Mouse (Mus musculus) layer of hippocampus, adult 11-12 months (tissue): ENCODE data around the gene Slc35b1.

Experiments
- DNase-seq: peaks from one replicate; pipeline ENCODE4 v3.0.0; 2022; ENCODE audit warnings: low spot score

Gene Slc35b1

DNA sequence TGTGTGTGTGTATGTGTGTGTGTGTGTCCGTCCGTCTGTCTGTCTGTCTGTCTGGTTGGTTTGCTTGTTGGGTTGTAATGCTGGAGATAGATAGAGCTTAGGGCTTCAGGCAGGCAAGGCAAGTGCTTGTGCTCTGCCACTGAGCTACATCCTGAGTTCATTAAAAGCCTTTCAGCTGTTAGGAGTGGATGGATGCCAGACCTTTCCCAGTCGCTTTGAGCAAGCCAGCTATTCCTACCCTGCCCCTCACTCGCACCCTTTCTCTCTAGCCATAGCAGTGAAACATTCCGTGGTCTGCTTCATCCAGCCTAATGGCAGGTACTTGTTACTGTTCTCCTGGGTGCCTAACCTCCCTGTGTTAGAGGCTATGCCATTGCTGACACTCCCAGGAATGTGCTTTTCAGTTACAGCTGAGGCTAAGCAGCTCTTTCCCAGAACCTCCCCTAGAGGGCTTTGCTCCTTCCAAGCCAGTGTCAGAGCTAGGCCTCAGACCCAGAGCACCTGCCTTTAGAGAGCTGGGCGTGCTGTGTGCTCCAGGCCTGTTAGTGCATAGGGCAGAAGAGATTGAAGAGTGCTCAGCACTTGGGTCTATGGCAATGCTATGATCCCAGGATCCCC, 18.1 kb upstream of the Slc35b1 start:
- DNase-seq: no peak

DNA sequence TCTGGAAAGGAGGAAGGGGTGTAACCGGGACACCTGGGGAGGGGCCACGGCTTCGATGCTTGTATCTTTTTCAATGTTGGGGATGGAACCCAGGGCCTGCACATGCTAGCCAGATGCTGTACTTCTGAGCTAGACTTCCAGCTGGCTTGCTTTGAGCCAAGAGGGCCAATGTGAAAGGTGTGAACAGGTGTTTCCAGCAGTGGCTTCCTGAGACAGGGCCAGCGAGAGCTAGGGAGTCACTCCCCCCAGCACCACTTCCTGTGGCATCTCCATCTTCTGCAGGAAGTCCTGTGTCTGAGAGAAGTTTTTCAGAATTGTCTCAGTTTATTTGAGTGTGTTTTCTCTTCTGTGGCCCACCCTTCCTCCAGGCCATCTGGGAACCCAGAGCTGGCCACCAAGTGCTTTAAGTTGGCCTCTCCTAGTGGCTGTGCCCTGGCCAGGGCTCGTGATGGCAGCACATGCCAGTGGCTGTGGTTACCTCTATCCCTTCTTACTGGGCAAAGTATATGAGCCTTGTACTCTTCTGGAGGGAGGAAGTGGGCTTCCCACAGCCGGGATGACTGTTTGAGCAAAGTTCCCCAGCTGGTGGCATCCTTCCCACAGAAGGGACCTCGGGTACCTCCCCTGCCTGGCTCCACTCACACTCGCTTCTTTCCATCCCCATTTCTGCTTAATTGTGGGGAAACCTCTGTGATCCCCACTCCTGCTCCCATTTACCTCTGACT, 17.3 kb upstream of the Slc35b1 start:
- DNase-seq: no peak

DNA sequence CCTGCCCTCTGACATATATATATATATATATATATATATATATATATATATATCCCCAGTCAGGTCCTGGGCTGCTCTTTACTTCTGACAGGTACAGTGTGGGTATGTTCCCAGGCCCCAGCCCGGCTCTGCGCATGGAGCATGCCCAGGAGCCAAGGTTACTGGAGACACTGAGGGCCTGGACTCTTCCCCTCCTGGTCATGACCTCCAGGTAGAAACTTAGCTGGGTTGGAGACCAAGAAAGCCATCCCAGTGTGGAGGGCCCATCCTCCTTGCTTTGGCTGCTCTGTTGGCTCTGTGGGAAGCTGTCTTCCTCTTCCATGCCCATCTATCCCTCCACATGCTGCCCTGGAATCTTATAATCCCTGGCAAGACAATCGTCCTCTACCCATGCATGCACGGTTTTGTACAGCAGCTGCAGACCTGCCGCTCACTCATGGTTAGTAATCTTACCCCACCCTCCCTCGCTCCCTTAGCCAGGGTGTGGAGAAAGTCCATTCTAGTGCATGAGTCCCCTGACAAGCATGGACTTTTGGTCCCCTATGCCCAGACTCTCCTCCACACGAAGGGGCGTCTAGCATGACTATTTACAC, 16.2 kb upstream of the Slc35b1 start:
- DNase-seq: no peak

DNA sequence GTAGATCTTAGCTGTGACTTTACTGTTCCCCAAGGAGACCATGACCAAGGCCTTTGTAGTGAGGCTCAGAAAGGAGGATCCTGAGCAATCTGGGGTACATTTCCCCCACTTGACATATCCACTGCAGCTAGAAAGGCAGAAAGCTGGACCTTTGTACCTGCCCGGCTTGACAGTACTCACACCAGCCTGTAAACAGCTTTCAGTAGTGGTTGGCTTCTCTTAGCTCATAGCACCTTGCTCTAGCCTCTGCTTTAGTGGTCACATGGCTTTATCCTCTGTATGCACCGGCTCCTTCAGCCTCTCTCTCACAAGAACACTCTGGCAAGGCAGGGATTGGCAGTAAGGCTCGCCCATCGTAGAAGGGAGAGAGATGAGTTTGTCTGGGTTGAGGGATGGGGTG, 15.6 kb upstream of the Slc35b1 start:
- DNase-seq: no peak

DNA sequence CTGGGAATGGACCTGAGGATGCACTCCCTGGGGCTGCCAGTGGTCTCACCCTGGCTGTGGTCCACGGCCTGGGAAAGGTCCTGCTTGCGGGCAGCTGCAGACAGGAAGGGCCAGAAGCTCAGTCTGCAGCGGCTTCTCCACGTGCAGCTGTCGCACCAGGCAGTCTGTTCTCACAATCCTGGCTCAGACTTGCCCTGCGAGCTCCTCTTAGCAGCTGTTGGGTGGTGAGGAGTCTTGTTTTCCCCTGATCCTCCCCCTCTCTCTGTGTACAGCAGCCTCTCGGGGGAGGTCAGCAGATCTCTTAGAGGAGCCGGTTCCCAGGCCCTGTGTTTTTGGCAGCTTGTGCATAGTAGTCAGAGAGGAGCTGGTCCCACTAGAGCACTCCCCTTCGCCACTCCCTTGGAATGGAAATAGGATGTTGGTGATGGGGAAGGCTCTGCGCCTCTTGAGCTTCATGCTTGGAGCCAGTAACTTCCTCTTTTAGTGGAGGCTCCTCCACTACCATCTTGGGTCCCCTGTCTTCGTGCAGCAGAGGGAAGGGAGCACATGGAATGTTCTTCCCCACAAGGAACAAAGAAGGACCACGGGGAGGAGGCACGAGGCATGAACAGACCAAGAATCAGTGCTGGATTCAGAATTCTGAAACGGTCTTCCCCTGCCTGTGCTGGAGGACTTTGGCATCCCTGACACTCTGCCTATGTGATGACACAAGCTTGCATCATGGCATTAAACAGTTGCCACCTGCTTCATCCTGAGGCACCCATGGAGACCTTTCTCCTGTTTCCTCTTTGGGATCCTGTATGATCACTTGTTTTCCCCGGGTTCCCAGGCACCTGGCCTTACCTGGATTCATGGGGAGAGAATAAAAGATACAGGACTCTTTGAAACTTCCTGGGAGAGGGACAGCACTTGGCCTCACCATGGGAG, 14.3 kb upstream of the Slc35b1 start:
- DNase-seq: peak; percentile 34

DNA sequence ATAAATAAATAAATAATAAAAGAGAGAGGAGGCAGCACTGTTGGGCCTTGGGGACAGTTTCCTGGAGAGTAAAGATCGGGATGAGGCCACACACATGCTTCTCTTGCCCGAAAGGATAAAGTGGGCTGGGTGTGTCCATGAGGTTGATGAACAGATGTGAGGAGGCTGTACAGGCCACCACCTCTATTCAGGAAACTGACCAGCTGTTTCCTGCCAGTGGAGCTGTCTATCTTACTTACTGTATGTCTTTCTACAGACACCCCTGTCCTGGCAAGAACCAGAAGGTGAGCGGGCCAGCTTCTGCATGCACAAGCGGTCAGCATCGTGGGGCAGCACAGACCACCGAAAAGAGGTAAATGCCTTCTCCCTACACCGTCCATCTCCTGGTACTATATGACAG, 13.3 kb upstream of the Slc35b1 start:
- no peak for DNase-seq

DNA sequence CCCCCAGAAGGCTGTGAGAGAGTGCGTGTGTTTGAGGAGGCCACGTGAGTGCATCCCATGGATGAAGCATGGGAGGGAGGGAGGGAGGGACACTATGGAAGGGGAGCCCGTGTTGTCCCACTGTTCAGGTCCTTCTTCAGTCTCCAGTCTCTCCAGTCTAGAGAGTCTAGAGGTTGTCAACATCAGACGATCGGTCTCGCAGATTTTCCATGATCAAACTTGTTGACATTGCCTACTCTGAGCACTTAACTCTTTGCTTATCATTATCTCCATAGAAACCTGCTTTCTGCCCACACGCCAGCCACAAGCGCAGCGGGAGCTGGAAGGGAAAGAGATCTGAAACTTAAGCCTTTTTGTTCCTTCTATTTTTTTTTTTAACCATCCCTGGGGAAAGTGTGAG, 5.6 kb upstream of the Slc35b1 start:
- no peak for DNase-seq

DNA sequence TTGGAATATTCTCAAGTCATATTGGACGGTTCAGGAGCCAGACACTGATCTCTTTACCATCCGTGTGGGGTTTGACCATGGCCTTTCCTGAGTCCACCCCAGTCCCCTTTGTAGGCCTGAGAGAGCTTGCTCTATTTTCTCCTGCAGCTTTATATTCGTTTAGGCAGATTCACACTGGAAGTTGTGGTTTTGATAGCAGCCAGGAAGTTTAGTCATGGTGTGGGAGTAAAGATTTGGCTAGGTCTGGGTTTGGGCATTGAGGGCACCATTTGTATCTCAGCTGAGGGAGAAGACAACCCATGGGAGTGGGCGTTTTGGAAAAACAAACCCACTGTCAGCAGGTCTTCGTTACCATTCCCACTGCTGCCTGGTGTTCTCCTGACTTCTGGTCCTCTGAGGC, 4.9 kb upstream of the Slc35b1 start:
- DNase-seq: no peak

DNA sequence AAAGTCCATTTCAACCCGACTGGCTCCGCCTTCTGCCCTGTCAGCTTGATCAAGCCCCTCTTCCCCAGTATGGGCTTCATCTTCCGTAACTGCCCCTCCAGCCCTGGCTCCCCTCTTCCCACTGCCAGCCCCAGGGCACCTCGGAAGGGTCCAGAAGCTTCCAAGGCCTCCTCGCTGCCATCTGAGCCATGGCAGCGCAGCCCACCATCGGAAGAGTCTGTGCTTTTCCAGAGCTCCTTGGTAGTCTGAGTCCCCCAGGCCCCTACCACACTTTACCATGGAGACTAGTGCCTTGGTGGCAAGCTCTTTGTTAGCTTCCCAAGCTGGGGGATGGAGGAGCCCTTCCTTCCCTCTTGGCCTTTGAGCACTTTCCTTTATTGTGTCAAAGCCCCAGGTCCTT, 3.8 kb upstream of the Slc35b1 start:
- no peak for DNase-seq

DNA sequence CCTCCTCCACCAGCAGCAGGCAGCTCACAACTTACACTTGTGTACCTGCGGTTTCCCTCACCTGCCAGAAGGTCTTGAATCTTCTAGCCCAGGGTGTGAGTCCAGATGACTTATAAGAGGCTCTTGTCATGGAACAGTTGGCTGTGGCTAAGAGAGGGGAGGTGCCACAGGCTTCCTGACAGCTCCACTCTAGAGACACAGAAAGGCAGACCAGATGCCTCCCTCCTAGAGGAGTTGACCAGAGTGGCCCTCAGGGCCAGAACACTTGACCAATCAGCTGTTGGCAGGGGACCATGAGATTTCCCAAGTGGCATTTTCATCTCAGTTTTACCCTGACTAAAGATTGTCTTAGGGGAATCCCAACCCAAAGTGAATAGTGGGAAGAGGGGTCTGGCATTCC, 3.3 kb upstream of the Slc35b1 start:
- DNase-seq: no peak

DNA sequence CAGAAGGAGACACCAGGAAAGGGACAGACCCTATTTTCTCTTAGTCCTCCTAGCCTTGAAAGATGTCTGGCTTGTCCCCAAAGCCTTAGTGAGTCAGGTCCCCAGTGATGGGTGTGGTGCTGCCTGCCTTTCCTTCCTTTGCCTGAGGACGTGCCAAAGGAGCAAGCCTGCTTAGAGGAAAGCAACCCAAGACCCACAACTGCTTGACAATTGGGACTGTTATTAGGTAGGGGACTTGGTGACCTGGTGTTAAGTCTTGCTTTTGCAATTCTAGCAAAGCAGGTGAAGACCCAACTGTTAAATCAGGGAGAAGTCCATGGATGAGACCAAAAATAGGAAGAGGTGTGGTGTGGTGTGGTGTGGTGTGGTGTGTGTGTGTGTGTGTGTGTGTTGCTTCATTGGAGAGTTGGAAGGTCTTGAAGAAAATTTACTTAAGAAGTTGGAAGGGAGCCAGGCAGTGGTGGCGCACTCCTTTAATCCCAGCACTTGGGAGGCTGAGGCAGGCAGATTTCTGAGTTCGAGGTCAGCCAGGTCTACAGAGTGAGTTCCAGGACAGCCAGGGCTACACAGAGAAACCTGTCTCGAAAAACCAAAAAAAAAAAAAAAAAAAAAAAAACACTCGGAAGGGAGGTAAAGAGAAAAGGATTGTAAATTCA, 1.0 kb upstream of the Slc35b1 start:
- no peak for DNase-seq

DNA sequence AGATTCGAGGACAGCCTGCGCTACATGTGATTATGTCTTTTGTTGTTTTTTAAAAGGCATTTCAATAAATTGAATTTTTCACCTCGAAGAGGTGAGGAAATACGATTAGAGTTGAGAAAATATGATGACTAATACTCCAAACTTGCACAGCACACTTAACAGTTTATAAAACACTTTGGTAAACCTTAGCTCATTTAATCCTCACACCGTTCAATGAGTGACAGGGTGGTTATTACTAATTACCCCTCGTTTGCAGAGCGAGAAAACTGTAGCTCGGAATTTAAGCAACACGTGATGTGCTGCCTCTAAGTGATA, 531 bp upstream of the Slc35b1 start:
- DNase-seq: no peak

DNA sequence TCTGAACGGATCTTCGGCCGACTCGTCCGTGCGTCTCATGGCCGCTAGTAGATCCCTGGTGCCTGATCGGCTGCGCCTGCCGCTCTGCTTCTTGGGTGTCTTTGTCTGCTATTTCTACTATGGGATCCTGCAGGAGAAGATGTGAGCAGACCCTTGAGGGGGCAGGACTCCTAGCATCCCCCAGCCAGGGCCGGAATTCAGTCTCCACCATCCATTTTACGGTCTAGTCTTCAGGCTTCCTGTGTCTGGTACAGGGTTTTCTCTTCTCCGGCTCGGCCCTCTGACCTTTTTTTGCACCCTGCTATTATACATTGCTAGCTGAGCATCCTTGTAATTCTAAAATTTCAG, 455 bp downstream of the Slc35b1 start:
- no peak for DNase-seq

DNA sequence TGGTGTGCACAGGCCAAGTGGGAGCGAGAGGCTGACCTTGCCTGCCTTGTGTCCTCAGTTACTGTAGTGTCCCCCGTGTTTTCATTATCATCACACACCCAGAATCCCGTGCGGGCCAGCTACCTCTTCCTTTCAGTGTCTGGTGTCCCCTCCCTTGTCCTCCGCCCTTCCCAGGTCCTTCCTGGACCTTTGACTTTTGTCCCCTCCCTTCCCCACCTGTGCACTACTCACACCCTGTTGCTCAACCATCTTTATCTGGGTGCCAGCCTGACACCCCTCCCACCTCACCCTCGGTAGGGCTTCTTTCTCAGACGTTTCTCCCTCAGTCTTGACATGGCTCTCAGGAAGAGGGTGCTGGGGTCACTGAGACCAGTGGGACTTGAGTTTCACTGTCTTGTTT, 2.9 kb downstream of the Slc35b1 start:
- DNase-seq: no peak

DNA sequence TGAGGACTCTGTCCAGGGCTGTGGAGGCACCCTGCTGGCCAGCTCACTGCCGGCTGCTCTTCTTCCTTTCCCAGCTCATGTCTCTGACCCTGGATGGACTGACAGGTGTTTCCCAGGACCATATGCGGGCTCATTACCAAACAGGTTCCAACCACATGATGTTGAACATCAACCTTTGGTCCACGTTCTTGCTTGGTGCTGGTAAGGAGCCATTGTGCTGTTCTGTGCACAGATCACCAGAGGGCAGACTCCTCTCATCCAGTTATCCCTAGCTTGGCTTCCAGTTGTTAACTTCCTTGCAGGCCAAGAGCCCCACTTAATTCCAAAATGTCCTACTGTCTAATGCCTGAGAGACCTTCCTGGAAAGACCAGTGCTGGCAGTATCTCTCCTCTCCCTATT, 4.5 kb downstream of the Slc35b1 start:
- DNase-seq: no peak

DNA sequence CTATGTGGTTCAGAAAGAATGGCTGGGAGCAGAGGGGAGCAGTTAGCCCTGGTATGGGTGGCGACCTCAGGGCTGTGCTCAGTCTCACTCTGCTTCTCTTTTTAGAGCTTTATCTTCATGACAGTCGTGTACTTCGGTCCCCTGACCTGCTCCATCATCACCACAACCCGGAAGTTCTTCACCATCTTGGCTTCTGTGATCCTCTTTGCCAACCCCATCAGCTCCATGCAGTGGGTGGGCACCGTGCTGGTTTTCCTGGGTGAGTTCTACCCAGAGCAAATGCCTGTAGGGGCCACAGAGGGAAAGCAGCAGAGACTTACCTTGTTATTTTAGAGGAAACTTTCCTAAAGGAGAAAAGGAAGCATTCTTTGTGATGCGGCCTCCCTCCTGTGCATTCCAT, 5.9 kb downstream of the Slc35b1 start:
- no peak for DNase-seq

DNA sequence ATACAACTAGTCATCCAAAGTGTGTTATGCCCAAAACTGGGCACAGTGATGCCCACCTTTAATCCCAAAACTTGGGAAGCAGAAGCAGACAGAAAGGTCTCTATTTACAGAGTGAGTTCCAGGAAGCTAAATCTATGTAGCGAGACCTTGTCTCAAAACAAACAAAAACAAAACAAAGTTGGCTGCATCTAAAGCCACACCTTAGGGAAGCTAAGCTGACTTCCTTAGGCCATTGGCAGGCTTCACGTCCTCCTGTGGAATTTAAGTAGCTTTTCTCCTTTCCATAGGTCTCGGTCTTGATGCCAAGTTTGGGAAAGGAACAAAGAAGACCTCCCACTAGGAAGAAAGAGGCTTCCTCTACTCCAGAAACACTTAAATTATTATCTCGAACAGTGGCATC, 6.7 kb downstream of the Slc35b1 start:
- DNase-seq: no peak

DNA sequence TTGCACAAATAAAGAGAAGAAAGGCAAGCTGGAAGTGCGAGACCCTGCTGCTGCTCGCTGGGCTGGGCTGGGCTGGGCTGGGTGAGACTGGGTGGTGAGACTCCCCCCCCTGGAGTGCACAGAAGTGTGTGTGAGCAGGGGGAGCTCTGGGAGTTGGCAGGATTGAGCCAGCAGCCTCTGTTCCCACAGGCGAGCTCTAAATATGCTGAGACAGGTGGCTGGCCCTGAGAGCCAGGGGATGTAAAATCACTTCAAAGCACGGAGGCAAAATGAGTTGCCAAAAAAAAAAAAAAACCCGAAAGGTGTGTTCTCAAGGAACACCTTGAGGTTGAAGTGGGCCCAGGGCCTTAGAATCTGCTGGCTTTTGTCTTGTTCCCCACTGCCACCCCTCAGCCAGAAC, 7.3 kb downstream of the Slc35b1 start:
- peak; percentile 70 for DNase-seq

DNA sequence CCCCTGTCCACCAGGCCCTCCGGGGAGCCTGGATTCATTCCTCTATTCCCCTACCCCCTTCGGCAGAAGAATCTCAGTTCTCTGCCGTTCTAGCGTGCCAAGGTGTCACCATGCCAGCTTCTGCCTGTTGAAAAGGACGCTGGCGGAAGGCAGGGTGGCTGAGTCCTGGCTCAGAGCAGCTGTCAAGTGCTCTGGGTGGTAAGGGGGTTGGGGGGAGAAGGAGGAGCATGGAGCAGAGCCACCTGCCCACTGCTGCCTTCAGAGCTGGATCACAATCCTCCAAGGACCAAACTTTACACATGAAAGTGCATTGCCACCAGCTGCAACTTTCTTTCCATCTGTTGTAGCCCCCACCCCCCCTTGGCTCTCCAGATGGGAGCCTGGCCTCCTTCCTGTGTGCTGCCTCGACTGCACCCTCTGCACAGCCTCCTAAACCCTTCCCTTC, 7.8 kb downstream of the Slc35b1 start:
- peak; percentile 72 for DNase-seq

DNA sequence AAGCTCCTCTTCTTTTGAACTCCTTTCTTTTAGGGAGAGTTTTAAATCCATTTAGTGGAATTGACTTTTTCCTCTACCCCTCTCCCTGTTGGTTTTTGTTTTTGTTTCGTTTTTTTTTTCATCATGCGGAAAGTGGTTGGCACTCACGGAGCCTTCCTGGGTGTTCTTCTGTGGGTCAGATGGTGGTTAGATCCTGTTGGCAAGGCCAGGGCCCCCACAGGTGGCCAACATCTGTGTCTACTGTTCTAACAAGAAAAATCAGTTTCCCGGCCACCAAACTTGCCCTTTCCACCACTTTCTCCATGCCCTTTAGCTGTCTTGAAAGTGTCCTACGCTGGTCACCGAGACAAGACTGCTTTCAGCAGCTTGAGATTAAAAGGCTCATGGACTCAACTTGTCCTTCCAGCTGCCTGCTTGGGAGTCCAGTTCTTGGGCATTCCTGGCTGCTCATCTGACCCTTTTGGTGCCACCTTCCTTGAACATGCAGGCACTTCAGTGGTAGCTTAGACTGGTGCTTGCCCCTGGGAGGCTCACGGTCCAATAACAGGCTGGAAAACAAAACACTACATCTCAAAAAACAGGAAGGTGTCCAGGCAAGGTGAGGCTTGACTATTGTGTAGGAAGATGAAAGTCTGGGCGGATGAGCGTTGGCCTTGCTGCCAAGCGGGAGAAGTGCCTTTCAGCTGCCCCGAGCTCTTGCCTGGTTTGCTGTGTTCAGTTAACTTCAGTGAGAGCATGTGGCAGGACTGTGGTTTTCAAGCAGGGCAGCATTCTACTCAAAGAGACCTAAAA, 8.4 kb downstream of the Slc35b1 start:
- no peak for DNase-seq

DNA sequence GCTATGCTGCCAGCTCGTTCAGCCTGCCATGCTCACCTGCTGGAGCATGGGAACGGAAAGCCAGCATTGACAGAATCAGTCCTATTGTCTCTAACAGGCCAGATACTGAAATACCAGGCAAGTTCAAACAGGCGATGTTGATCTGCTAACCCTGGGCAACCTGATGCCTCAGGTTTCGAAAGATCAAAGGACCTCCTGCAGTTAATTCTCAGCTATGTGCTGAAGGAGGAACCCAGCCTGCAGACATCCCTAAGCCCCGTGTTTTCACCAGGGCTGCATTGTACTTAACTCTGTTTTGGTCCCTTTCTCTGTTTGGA, 9.0 kb downstream of the Slc35b1 start:
- no peak for DNase-seq

DNA sequence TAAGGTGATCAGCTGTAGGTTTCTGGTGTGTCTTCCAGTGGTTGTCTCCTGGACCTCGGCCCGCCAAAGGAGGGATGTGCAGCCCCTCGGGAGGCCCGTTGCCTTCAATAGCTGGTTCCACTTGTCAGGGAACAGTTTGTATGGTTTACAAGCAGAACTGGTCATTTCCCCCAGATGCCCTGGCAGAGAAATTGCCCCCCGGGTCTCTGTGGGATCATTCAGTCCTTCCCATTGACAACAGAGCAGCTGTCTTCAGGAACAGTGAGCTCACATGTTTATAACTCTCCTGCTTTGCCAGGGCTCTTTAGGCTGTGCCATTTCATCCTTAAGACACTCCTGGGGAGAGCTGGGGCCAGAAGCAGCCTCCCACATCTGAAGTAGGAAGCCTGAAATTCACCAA, 9.6 kb downstream of the Slc35b1 start:
- no peak for DNase-seq
